Mouse (Mus musculus): ENCODE measurements around the gene Phf12. TPM values are rescaled to one million over a fixed set of nuclear protein-coding genes. Genes with fewer than 3 reads are reported as not detected.

The Phf12 gene
- polyA plus RNA-seq, 1 experiment from 2014 or later, result 26.8 TPM

MicroRNAs within 50 kb of the gene (microRNA counts, 519-probe panel; counts per million panel counts)
- microRNA mmu-miR-144 (3,807 counts per million, percentile 25 among the panel's probes with 10 or more counts), microRNA mmu-miR-451 (4,186 counts per million, percentile 29 among the panel's probes with 10 or more counts)

Small RNA genes within 50 kb of the gene (microRNA-seq; reads per million reads assigned to microRNA genes)
- gene Mir144 (28.6 reads per million, percentile 36 among the genes with 10 or more reads in this experiment), gene Mir451a (not detected), gene Mir451b (not detected)

Other genes starting within 250 kb of the Phf12 start
- gene Myo18a, start 219.5 kb upstream of the Phf12 start, polyA plus RNA-seq (2016; fragmentation: Nextera tagmentation; extraction: Ambion mirVana), result 31.5 and 36.4 TPM in 2 replicates
- gene Gm10277, start 195.0 kb upstream of the Phf12 start, polyA plus RNA-seq (2016; fragmentation: Nextera tagmentation; extraction: Ambion mirVana), result 1.9 and 2.6 TPM in 2 replicates
- gene Pipox, start 88.7 kb upstream of the Phf12 start, polyA plus RNA-seq (2016; fragmentation: Nextera tagmentation; extraction: Ambion mirVana), result 0.41 and 0.66 TPM in 2 replicates
- 0.06 TPM in 1 of 2 replicates, not detected in the other for gene Sez6, start 52.0 kb upstream of the Phf12 start, polyA plus RNA-seq (2016; fragmentation: Nextera tagmentation; extraction: Ambion mirVana)
- 19.0 and 20.4 TPM in 2 replicates for gene Dhrs13, start 49.5 kb downstream of the Phf12 start, polyA plus RNA-seq (2016; fragmentation: Nextera tagmentation; extraction: Ambion mirVana)
- gene Flot2, start 55.2 kb downstream of the Phf12 start, polyA plus RNA-seq (2016; fragmentation: Nextera tagmentation; extraction: Ambion mirVana), result 49.5 and 52.0 TPM in 2 replicates
- 39.2 and 41.0 TPM in 2 replicates for gene Eral1, start 97.6 kb downstream of the Phf12 start, polyA plus RNA-seq (2016; fragmentation: Nextera tagmentation; extraction: Ambion mirVana)
- 12.7 and 14.5 TPM in 2 replicates for gene Fam222b, start 111.9 kb downstream of the Phf12 start, polyA plus RNA-seq (2016; fragmentation: Nextera tagmentation; extraction: Ambion mirVana)
- 115 and 128 TPM in 2 replicates for gene Traf4, start 182.8 kb downstream of the Phf12 start, polyA plus RNA-seq (2016; fragmentation: Nextera tagmentation; extraction: Ambion mirVana)
- gene Nek8, start 193.9 kb downstream of the Phf12 start, polyA plus RNA-seq (2016; fragmentation: Nextera tagmentation; extraction: Ambion mirVana), result 18.3 and 20.4 TPM in 2 replicates
- 11.6 and 11.9 TPM in 2 replicates for gene Tlcd1, start 194.0 kb downstream of the Phf12 start, polyA plus RNA-seq (2016; fragmentation: Nextera tagmentation; extraction: Ambion mirVana)
- 1,381 and 1,432 TPM in 2 replicates for gene Rpl23a, start 200.8 kb downstream of the Phf12 start, polyA plus RNA-seq (2016; fragmentation: Nextera tagmentation; extraction: Ambion mirVana)
- 149 and 157 TPM in 2 replicates for gene Rab34, start 205.7 kb downstream of the Phf12 start, polyA plus RNA-seq (2016; fragmentation: Nextera tagmentation; extraction: Ambion mirVana)
- gene Proca1, start 210.6 kb downstream of the Phf12 start, polyA plus RNA-seq (2016; fragmentation: Nextera tagmentation; extraction: Ambion mirVana), result 1.9 and 2.7 TPM in 2 replicates